Mouse (Mus musculus): Measurements from ENCODE around the gene Rapgef2. TPM values are rescaled to one million over a fixed set of nuclear protein-coding genes. Genes with fewer than 3 reads are reported as not detected.

Rapgef2 gene
- polyA plus RNA-seq, 1 experiment from 2014 or later = 9.0 TPM

- no peaks in the 10 kb centered on the region for H3K36me3 ChIP-seq (ENCODE audit: inconsistent target)
- no peak overlapping the region for H3K4me3 ChIP-seq (ENCODE audit: inconsistent target)
- 32% methylated on average over 4 of the region's 5 CpGs for WGBS (ENCODE audit: missing documents)
- no peak overlapping the region for H3K27ac ChIP-seq
- H3K79me2 ChIP-seq (ENCODE audit: inconsistent target) = no peaks in the 10 kb centered on the region; the same call in 1 of the 2 replicates
These were observed 76.1 kb downstream of the Rapgef2 start for GRCm38 (mm10) chr3:79210243-79210642.

GRCm38 (mm10) chr3:79207216-79207615, 79.1 kb downstream of the Rapgef2 start:
- Histone ChIP-seq H3K4me3 (ENCODE audit: inconsistent target) (no peak overlapping the region), H3K79me2 (ENCODE audit: inconsistent target) (no peaks in the 10 kb centered on the region; the same call in 1 of the 2 replicates), H3K27ac (no peak overlapping the region), H3K36me3 (ENCODE audit: inconsistent target) (no peaks in the 10 kb centered on the region)
- 96% methylated on average over 2 of the region's 2 CpGs for WGBS (ENCODE audit: missing documents)

- no peak overlapping the region for H3K4me3 ChIP-seq (ENCODE audit: inconsistent target)
- no peaks in the 10 kb centered on the region for H3K36me3 ChIP-seq (ENCODE audit: inconsistent target)
- 93% methylated on average over 7 of the region's 7 CpGs for WGBS (ENCODE audit: missing documents)
- no peak overlapping the region for H3K27ac ChIP-seq
- peaks cover 4% of the 10 kb centered on the region; the same call in 1 of the 2 replicates for H3K79me2 ChIP-seq (ENCODE audit: inconsistent target)
These were observed 79.8 kb downstream of the Rapgef2 start for GRCm38 (mm10) chr3:79206524-79206923.

GRCm38 (mm10) chr3:79205981-79206380, 80.3 kb downstream of the Rapgef2 start:
- Histone ChIP-seq H3K4me3 (ENCODE audit: inconsistent target) (no peak overlapping the region), H3K79me2 (ENCODE audit: inconsistent target) (peaks cover 10% of the 10 kb centered on the region; the same call in 1 of the 2 replicates), H3K36me3 (ENCODE audit: inconsistent target) (no peaks in the 10 kb centered on the region), H3K27ac (no peak overlapping the region)
- 91% methylated on average over 3 of the region's 4 CpGs for WGBS (ENCODE audit: missing documents)

- 75% methylated on average over 3 of the region's 3 CpGs for WGBS (ENCODE audit: missing documents)
- no peak overlapping the region for H3K27ac ChIP-seq
- H3K79me2 ChIP-seq (ENCODE audit: inconsistent target) = peaks cover 13% of the 10 kb centered on the region; the same call in 1 of the 2 replicates
- H3K4me3 ChIP-seq (ENCODE audit: inconsistent target) = no peak overlapping the region
- no peaks in the 10 kb centered on the region for H3K36me3 ChIP-seq (ENCODE audit: inconsistent target)
These were observed 81.2 kb downstream of the Rapgef2 start for GRCm38 (mm10) chr3:79205112-79205511.

GRCm38 (mm10) chr3:79204261-79204660, 82.1 kb downstream of the Rapgef2 start:
- Histone ChIP-seq H3K36me3 (ENCODE audit: inconsistent target) (no peaks in the 10 kb centered on the region), H3K79me2 (ENCODE audit: inconsistent target) (peaks cover 18% of the 10 kb centered on the region; the same call in 1 of the 2 replicates), H3K27ac (no peak overlapping the region), H3K4me3 (ENCODE audit: inconsistent target) (no peak overlapping the region)
- 87% methylated on average over 9 of the region's 9 CpGs for WGBS (ENCODE audit: missing documents)

GRCm38 (mm10) chr3:79203821-79204220, 82.5 kb downstream of the Rapgef2 start:
- no peak overlapping the region for H3K4me3 ChIP-seq (ENCODE audit: inconsistent target)
- no peak overlapping the region for H3K27ac ChIP-seq
- H3K36me3 ChIP-seq (ENCODE audit: inconsistent target) = no peaks in the 10 kb centered on the region
- H3K79me2 ChIP-seq (ENCODE audit: inconsistent target) = peaks cover 20% of the 10 kb centered on the region; the same call in 1 of the 2 replicates
- WGBS (ENCODE audit: missing documents) = 90% methylated on average over 5 of the region's 5 CpGs

- Histone ChIP-seq H3K36me3 (ENCODE audit: inconsistent target) (no peaks in the 10 kb centered on the region), H3K27ac (no peak overlapping the region), H3K79me2 (ENCODE audit: inconsistent target) (peaks cover 27% of the 10 kb centered on the region; the same call in 1 of the 2 replicates), H3K4me3 (ENCODE audit: inconsistent target) (no peak overlapping the region)
- 56% methylated on average over 3 of the region's 3 CpGs for WGBS (ENCODE audit: missing documents)
These were observed 83.1 kb downstream of the Rapgef2 start for GRCm38 (mm10) chr3:79203178-79203577.

GRCm38 (mm10) chr3:79202275-79203153, 83.8 kb downstream of the Rapgef2 start:
- H3K79me2 ChIP-seq (ENCODE audit: inconsistent target) = peaks cover 30% of the 10 kb centered on the region; the same call in 1 of the 2 replicates
- H3K36me3 ChIP-seq (ENCODE audit: inconsistent target) = no peaks in the 10 kb centered on the region
- H3K27ac ChIP-seq = no peak overlapping the region
- no peak overlapping the region for H3K4me3 ChIP-seq (ENCODE audit: inconsistent target)
- WGBS (ENCODE audit: missing documents) = 58% methylated on average over 11 of the region's 11 CpGs

- H3K79me2 ChIP-seq (ENCODE audit: inconsistent target) = peaks cover 52% of the 10 kb centered on the region; the same call in 1 of the 2 replicates
- no peak overlapping the region for H3K27ac ChIP-seq
- no peaks in the 10 kb centered on the region for H3K36me3 ChIP-seq (ENCODE audit: inconsistent target)
- 35% methylated on average over 6 of the region's 6 CpGs for WGBS (ENCODE audit: missing documents)
- no peak overlapping the region for H3K4me3 ChIP-seq (ENCODE audit: inconsistent target)
These were observed 89.4 kb downstream of the Rapgef2 start for GRCm38 (mm10) chr3:79196708-79197437.

- Histone ChIP-seq H3K36me3 (ENCODE audit: inconsistent target) (no peaks in the 10 kb centered on the region), H3K27ac (no peak overlapping the region), H3K79me2 (ENCODE audit: inconsistent target) (peaks cover 51% of the 10 kb centered on the region; the same call in 1 of the 2 replicates), H3K4me3 (ENCODE audit: inconsistent target) (no peak overlapping the region)
- 94% methylated on average over 9 of the region's 9 CpGs for WGBS (ENCODE audit: missing documents)
These were observed 91.0 kb downstream of the Rapgef2 start for GRCm38 (mm10) chr3:79195280-79195679.

- Histone ChIP-seq H3K4me3 (ENCODE audit: inconsistent target) (no peak overlapping the region), H3K36me3 (ENCODE audit: inconsistent target) (no peaks in the 10 kb centered on the region), H3K27ac (no peak overlapping the region), H3K79me2 (ENCODE audit: inconsistent target) (peaks cover 55% of the 10 kb centered on the region; the same call in 1 of the 2 replicates)
- 75% methylated on average over 8 of the region's 8 CpGs for WGBS (ENCODE audit: missing documents)
These were observed 92.1 kb downstream of the Rapgef2 start for GRCm38 (mm10) chr3:79194111-79194793.

GRCm38 (mm10) chr3:79193001-79193400, 93.3 kb downstream of the Rapgef2 start:
- Histone ChIP-seq H3K4me3 (ENCODE audit: inconsistent target) (no peak overlapping the region), H3K36me3 (ENCODE audit: inconsistent target) (no peaks in the 10 kb centered on the region), H3K79me2 (ENCODE audit: inconsistent target) (peaks cover 56% of the 10 kb centered on the region; the same call in 1 of the 2 replicates), H3K27ac (no peak overlapping the region)
- 21% methylated on average over 4 of the region's 4 CpGs for whole genome bisulfite sequencing (ENCODE audit: missing documents)

GRCm38 (mm10) chr3:79191981-79192380, 94.3 kb downstream of the Rapgef2 start:
- no peaks in the 10 kb centered on the region for H3K36me3 ChIP-seq (ENCODE audit: inconsistent target)
- no peak overlapping the region for H3K27ac ChIP-seq
- peaks cover 63% of the 10 kb centered on the region; the same call in 1 of the 2 replicates for H3K79me2 ChIP-seq (ENCODE audit: inconsistent target)
- 94% methylated on average over 9 of the region's 9 CpGs for WGBS (ENCODE audit: missing documents)
- H3K4me3 ChIP-seq (ENCODE audit: inconsistent target) = no peak overlapping the region

Data from macrophage (primary cell).